Mouse (Mus musculus) liver, embryonic 16.5 days (tissue): ENCODE results near the gene Palm2. TPM values are rescaled to one million over a fixed set of nuclear protein-coding genes. Genes with fewer than 3 reads are reported as not detected.

Experiments
- ATAC-seq: fragments of 200-750 bp; cut with Nextera tagmentation; 2 replicates; pipeline ENCODE4 v1.8.0; 2017; ENCODE audit warnings: low read depth, mild to moderate bottlenecking, moderate number of reproducible peaks, moderate library complexity
- H3K27ac ChIP-seq: fragments of 300-500 bp; sonication (generic); 2 replicates; pipeline ENCODE4 v1.5.1; 2014; ENCODE audit warnings: mild to moderate bottlenecking, low read length
- H3K27me3 ChIP-seq: fragments of 300-500 bp; sonication (generic); 2 replicates; pipeline ENCODE4 v1.6.1; 2014; ENCODE audit warnings: low read depth, low read length, mixed read lengths; ENCODE audit not compliant: control insufficient read depth, insufficient read depth
- H3K36me3 ChIP-seq: fragments of 300-500 bp; sonication (generic); 2 replicates; pipeline ENCODE4 v1.6.1; 2014; ENCODE audit warnings: mild to moderate bottlenecking; ENCODE audit not compliant: control insufficient read depth, insufficient read depth
- H3K4me1 ChIP-seq: fragments of 300-500 bp; sonication (generic); 2 replicates; pipeline ENCODE4 v1.6.1; 2014; ENCODE audit warnings: low read depth, low read length, mixed read lengths; ENCODE audit not compliant: control insufficient read depth
- H3K4me2 ChIP-seq: fragments of 300-500 bp; sonication (generic); 2 replicates; pipeline ENCODE4 v1.6.1; 2014; ENCODE audit warnings: low read depth, low read length, mixed read lengths
- H3K4me3 ChIP-seq: fragments of 300-500 bp; sonication (generic); 2 replicates; pipeline ENCODE4 v1.5.1; 2014; ENCODE audit warnings: low read depth, mild to moderate bottlenecking, low read length
- H3K9ac ChIP-seq: fragments of 300-500 bp; sonication (generic); 2 replicates; pipeline ENCODE4 v1.6.1; 2014; ENCODE audit warnings: low read depth, low read length
- H3K9me3 ChIP-seq: fragments of 300-500 bp; sonication (generic); replicated peaks from 2 replicates; pipeline ENCODE4 v1.6.1; 2016; ENCODE audit warnings: low read length; ENCODE audit not compliant: control insufficient read depth
- WGBS: fragments of 180-500 bp; shearing (Covaris S2); extraction: QIAGEN DNeasy Blood & Tissue Kit; methylation state at CpG from one replicate; pipeline ENCODE4 v1.1.7; 2014; ENCODE audit not compliant: insufficient replicate concordance; 5-methylcytosine and 5-hydroxymethylcytosine counted together
- polyA plus RNA-seq: library from polyadenylated mRNA; unstranded; fragments of >200 nt; fragmentation: Nextera tagmentation; extraction: Ambion mirVana; gene quantifications from 2 replicates; pipeline ENCODE4 v1.2.1, GENCODE M21; 2015

The Palm2 gene
- polyA plus RNA-seq, 1 experiment from 2014 or later = 0.41 TPM

- Histone ChIP-seq H3K36me3 (no peaks in the 10 kb centered on the region), H3K9me3 (no peaks in the 10 kb centered on the region), H3K4me1 (no peaks in the 10 kb centered on the region), H3K27ac (no peak overlapping the region), H3K4me3 (no peak overlapping the region), H3K4me2 (no peak overlapping the region), H3K27me3 (peaks cover 2% of the 10 kb centered on the region; the same call in 1 of the 2 replicates), H3K9ac (no peak overlapping the region)
- ATAC-seq = no peak
- 56% methylated on average over 17 of the region's 17 CpGs for WGBS
These were observed 177.4 kb downstream of the Palm2 start for GRCm38 (mm10) chr4:57611303-57612077.

GRCm38 (mm10) chr4:57612716-57613115 lies 178.7 kb downstream of the Palm2 start:
- WGBS = 50% methylated on average over 5 of the region's 5 CpGs
- Histone ChIP-seq H3K27ac (no peak overlapping the region), H3K36me3 (no peaks in the 10 kb centered on the region), H3K27me3 (peaks cover 2% of the 10 kb centered on the region; the same call in 1 of the 2 replicates), H3K4me1 (no peaks in the 10 kb centered on the region), H3K9ac (no peak overlapping the region), H3K4me2 (no peak overlapping the region), H3K4me3 (no peak overlapping the region), H3K9me3 (no peaks in the 10 kb centered on the region)
- no peak for ATAC-seq

- no peak for ATAC-seq
- Histone ChIP-seq H3K9me3 (no peaks in the 10 kb centered on the region), H3K4me2 (no peak overlapping the region), H3K4me1 (no peaks in the 10 kb centered on the region), H3K27ac (no peak overlapping the region), H3K36me3 (no peaks in the 10 kb centered on the region), H3K9ac (no peak overlapping the region), H3K27me3 (no peaks in the 10 kb centered on the region), H3K4me3 (no peak overlapping the region)
- 59% methylated on average over 4 of the region's 4 CpGs for WGBS
These were observed 180.6 kb downstream of the Palm2 start for GRCm38 (mm10) chr4:57614686-57615085.

GRCm38 (mm10) chr4:57618743-57619142 lies 184.7 kb downstream of the Palm2 start:
- Histone ChIP-seq H3K36me3 (no peaks in the 10 kb centered on the region), H3K27ac (no peak overlapping the region), H3K9ac (no peak overlapping the region), H3K27me3 (no peaks in the 10 kb centered on the region), H3K4me1 (no peaks in the 10 kb centered on the region), H3K4me2 (no peak overlapping the region), H3K9me3 (no peaks in the 10 kb centered on the region), H3K4me3 (no peak overlapping the region)
- WGBS = 58% methylated on average over 6 of the region's 6 CpGs
- no peak for ATAC-seq

GRCm38 (mm10) chr4:57622816-57623215 lies 188.8 kb downstream of the Palm2 start:
- ATAC-seq = no peak
- H3K4me2 ChIP-seq = no peak overlapping the region
- WGBS = 48% methylated on average over 7 of the region's 7 CpGs
- no peaks in the 10 kb centered on the region for H3K9me3 ChIP-seq
- H3K4me1 ChIP-seq = no peaks in the 10 kb centered on the region
- H3K4me3 ChIP-seq = no peak overlapping the region
- H3K9ac ChIP-seq = no peak overlapping the region
- H3K27me3 ChIP-seq = no peaks in the 10 kb centered on the region
- no peaks in the 10 kb centered on the region for H3K36me3 ChIP-seq
- no peak overlapping the region for H3K27ac ChIP-seq

GRCm38 (mm10) chr4:57624819-57625218 lies 190.8 kb downstream of the Palm2 start:
- H3K9me3 ChIP-seq = no peaks in the 10 kb centered on the region
- no peak overlapping the region for H3K4me2 ChIP-seq
- H3K27ac ChIP-seq = no peak overlapping the region
- H3K36me3 ChIP-seq = no peaks in the 10 kb centered on the region
- WGBS = 71% methylated on average over 2 of the region's 2 CpGs
- no peaks in the 10 kb centered on the region for H3K27me3 ChIP-seq
- no peak for ATAC-seq
- H3K4me1 ChIP-seq = no peaks in the 10 kb centered on the region
- no peak overlapping the region for H3K4me3 ChIP-seq
- H3K9ac ChIP-seq = no peak overlapping the region

GRCm38 (mm10) chr4:57625306-57625705 lies 191.3 kb downstream of the Palm2 start:
- H3K9me3 ChIP-seq = no peaks in the 10 kb centered on the region
- H3K27me3 ChIP-seq = no peaks in the 10 kb centered on the region
- H3K36me3 ChIP-seq = no peaks in the 10 kb centered on the region
- no peak overlapping the region for H3K4me2 ChIP-seq
- H3K4me3 ChIP-seq = no peak overlapping the region
- no peak overlapping the region for H3K27ac ChIP-seq
- H3K9ac ChIP-seq = no peak overlapping the region
- WGBS = 57% methylated on average over 1 of the region's 1 CpGs
- no peak for ATAC-seq
- no peaks in the 10 kb centered on the region for H3K4me1 ChIP-seq

- Histone ChIP-seq H3K36me3 (no peaks in the 10 kb centered on the region), H3K4me2 (no peak overlapping the region), H3K9me3 (no peaks in the 10 kb centered on the region), H3K4me1 (no peaks in the 10 kb centered on the region), H3K4me3 (no peak overlapping the region), H3K27ac (no peak overlapping the region), H3K9ac (no peak overlapping the region), H3K27me3 (no peaks in the 10 kb centered on the region)
- ATAC-seq = no peak
- 56% methylated on average over 1 of the region's 1 CpGs for WGBS
These were observed 191.7 kb downstream of the Palm2 start for GRCm38 (mm10) chr4:57625756-57626155.

- 60% methylated on average over 5 of the region's 5 CpGs for WGBS
- ATAC-seq = no peak
These were observed 192.9 kb downstream of the Palm2 start for GRCm38 (mm10) chr4:57626921-57627320.

More at GRCm38 (mm10) chr4:57626921-57627320, 192.9 kb downstream of the Palm2 start:
- Histone ChIP-seq H3K4me1 (no peaks in the 10 kb centered on the region), H3K4me2 (no peak overlapping the region), H3K9ac (no peak overlapping the region), H3K4me3 (no peak overlapping the region), H3K9me3 (no peaks in the 10 kb centered on the region), H3K27me3 (no peaks in the 10 kb centered on the region), H3K36me3 (no peaks in the 10 kb centered on the region), H3K27ac (no peak overlapping the region)
